Mouse (Mus musculus) MEL (cell line): ENCODE data around the gene Scn3b. TPM values are rescaled to one million over a fixed set of nuclear protein-coding genes. Genes with fewer than 3 reads are reported as not detected.

Experiments
- DNase-seq: peaks from one replicate; pipeline ENCODE4 v3.0.0; 2011; ENCODE audit warnings: low read depth, low spot score
- H3K27ac ChIP-seq: 2 replicates; pipeline ENCODE4 v1.5.1; 2012; ENCODE audit warnings: low read depth, mild to moderate bottlenecking, control low read depth, low read length, moderate library complexity; ENCODE audit not compliant: control insufficient read depth
- H3K27me3 ChIP-seq, 2 experiments: fragments of 150-350 bp in 1 of 2; sonication (generic) in 1 of 2; 2 replicates each; pipeline ENCODE4 v1.6.1; 2012; ENCODE audit warnings: low read length in 2 of 2, mild to moderate bottlenecking in 2 of 2, improper control_type of control experiment in 1 of 2, moderate library complexity in 1 of 2; ENCODE audit not compliant: insufficient read depth in 2 of 2, control insufficient read depth in 1 of 2
- H3K36me3 ChIP-seq, 2 experiments: 2 replicates each; pipeline ENCODE4 v1.6.1; 2012 to 2014; ENCODE audit warnings: low read length in 2 of 2, improper control_type of control experiment in 1 of 2, inconsistent platforms in 1 of 2, mild to moderate bottlenecking in 1 of 2; ENCODE audit not compliant: insufficient read depth in 2 of 2, control insufficient read depth in 1 of 2
- H3K4me1 ChIP-seq, 2 experiments: fragments of 150-350 bp in 1 of 2; sonication (generic) in 1 of 2; 2 replicates each; pipeline ENCODE4 v1.6.1; 2012; ENCODE audit warnings: low read length in 2 of 2, improper control_type of control experiment in 1 of 2, mild to moderate bottlenecking in 1 of 2; ENCODE audit not compliant: insufficient read depth in 2 of 2, control insufficient read depth in 1 of 2
- H3K4me3 ChIP-seq, 2 experiments: fragments of 150-350 bp in 1 of 2; sonication (generic) in 1 of 2; 2 replicates each; pipeline ENCODE4 v1.5.1; 2012; ENCODE audit warnings: low read depth in 2 of 2, low read length in 2 of 2, mild to moderate bottlenecking in 2 of 2, moderate library complexity in 2 of 2, control low read depth in 1 of 2, improper control_type of control experiment in 1 of 2; ENCODE audit not compliant: control insufficient read depth in 1 of 2, insufficient read depth in 1 of 2
- H3K79me2 ChIP-seq: 2 replicates; pipeline ENCODE4 v1.6.1; 2012; ENCODE audit warnings: mild to moderate bottlenecking, low read length, moderate library complexity; ENCODE audit not compliant: control insufficient read depth, poor library complexity, insufficient read depth
- H3K9ac ChIP-seq: 2 replicates; pipeline ENCODE4 v1.6.1; 2012; ENCODE audit warnings: low read depth, mild to moderate bottlenecking, control low read depth, low read length, moderate library complexity; ENCODE audit not compliant: control insufficient read depth, poor library complexity, severe bottlenecking
- H3K9me3 ChIP-seq: fragments of 150-350 bp; sonication (generic); replicated peaks from 2 replicates; pipeline ENCODE4 v1.6.1; 2012; ENCODE audit warnings: mild to moderate bottlenecking, low read length, improper control_type of control experiment, moderate library complexity; ENCODE audit not compliant: insufficient read depth
- CHD2 ChIP-seq: IDR thresholded peaks from 2 replicates; pipeline ENCODE4 v1.6.1; 2011; ENCODE audit warnings: low read length, improper control_type of control experiment
- CTCF ChIP-seq, 3 experiments: IDR thresholded peaks in 2 of 3; conservative IDR thresholded peaks in 1 of 3; 2 replicates each; pipeline ENCODE4 v1.5.1; 2011 to 2012; ENCODE audit warnings: low read length in 3 of 3, low read depth in 2 of 3, mild to moderate bottlenecking in 2 of 3, improper control_type of control experiment in 1 of 3, inconsistent platforms in 1 of 3, mixed read lengths in 1 of 3, moderate library complexity in 1 of 3; ENCODE audit not compliant: control insufficient read depth in 1 of 3, insufficient read depth in 1 of 3, poor library complexity in 1 of 3, severe bottlenecking in 1 of 3
- E2F4 ChIP-seq: IDR thresholded peaks from 2 replicates; pipeline ENCODE4 v1.6.1; 2011; ENCODE audit warnings: low read depth, low read length, improper control_type of control experiment, borderline replicate concordance
- ETS1 ChIP-seq: IDR thresholded peaks from 2 replicates; pipeline ENCODE4 v1.6.1; 2012; ENCODE audit warnings: low read depth, mild to moderate bottlenecking, inconsistent platforms, low read length, improper control_type of control experiment, moderate library complexity
- GABPA ChIP-seq: IDR thresholded peaks from 2 replicates; pipeline ENCODE4 v1.6.1; 2012; ENCODE audit warnings: low read depth, mild to moderate bottlenecking, inconsistent platforms, low read length, improper control_type of control experiment, moderate library complexity
- GATA1 ChIP-seq: IDR thresholded peaks from 2 replicates; pipeline ENCODE4 v1.6.1; 2011; ENCODE audit warnings: low read depth, low read length, improper control_type of control experiment
- HCFC1 ChIP-seq: IDR thresholded peaks from 2 replicates; pipeline ENCODE4 v1.6.1; 2012; ENCODE audit warnings: low read depth, mild to moderate bottlenecking, inconsistent platforms, low read length, improper control_type of control experiment, moderate library complexity
- JUND ChIP-seq: IDR thresholded peaks from 2 replicates; pipeline ENCODE4 v1.6.1; 2011; ENCODE audit warnings: low read depth, mild to moderate bottlenecking, improper control_type of control experiment, low read length
- KAT2A ChIP-seq: conservative IDR thresholded peaks from 2 replicates; pipeline ENCODE4 v1.6.1; 2012; ENCODE audit warnings: low read depth, low read length, improper control_type of control experiment, inconsistent platforms
- MAFK ChIP-seq: IDR thresholded peaks from 2 replicates; pipeline ENCODE4 v1.6.1; 2011; ENCODE audit warnings: low read depth, mild to moderate bottlenecking, low read length, improper control_type of control experiment, borderline replicate concordance
- MAX ChIP-seq: IDR thresholded peaks from 2 replicates; pipeline ENCODE4 v1.6.1; 2011; ENCODE audit warnings: low read length, improper control_type of control experiment
- MXI1 ChIP-seq: IDR thresholded peaks from 2 replicates; pipeline ENCODE4 v1.6.1; 2011; ENCODE audit warnings: mild to moderate bottlenecking, low read depth, low read length, improper control_type of control experiment
- NELFE ChIP-seq: IDR thresholded peaks from 2 replicates; pipeline ENCODE4 v1.6.1; 2011; ENCODE audit warnings: low read depth, low read length, improper control_type of control experiment
- POLR2AphosphoS5 ChIP-seq: IDR thresholded peaks from 2 replicates; pipeline ENCODE4 v1.6.1; 2012; ENCODE audit warnings: low read depth, borderline replicate concordance, mild to moderate bottlenecking, inconsistent platforms, low read length, moderate library complexity, mixed read lengths
- RAD21 ChIP-seq: IDR thresholded peaks from 2 replicates; pipeline ENCODE4 v1.6.1; 2011; ENCODE audit warnings: mild to moderate bottlenecking, low read depth, low read length, improper control_type of control experiment
- RCOR1 ChIP-seq: IDR thresholded peaks from 2 replicates; pipeline ENCODE4 v1.6.1; 2012; ENCODE audit warnings: low read depth, mild to moderate bottlenecking, inconsistent platforms, low read length, improper control_type of control experiment
- UBTF ChIP-seq: IDR thresholded peaks from 2 replicates; pipeline ENCODE4 v1.6.1; 2012; ENCODE audit warnings: low read depth, mild to moderate bottlenecking, inconsistent platforms, low read length, improper control_type of control experiment, moderate library complexity, borderline replicate concordance; ENCODE audit not compliant: insufficient read depth
- USF1 ChIP-seq: IDR thresholded peaks from 2 replicates; pipeline ENCODE4 v1.6.1; 2014; ENCODE audit warnings: low read depth, mild to moderate bottlenecking, inconsistent platforms, low read length, improper control_type of control experiment, moderate library complexity
- USF2 ChIP-seq, 2 experiments: IDR thresholded peaks; 2 replicates each; pipeline ENCODE4 v1.6.1; 2011 to 2012; ENCODE audit warnings: improper control_type of control experiment in 2 of 2, low read length in 2 of 2, borderline replicate concordance in 1 of 2, inconsistent platforms in 1 of 2, low read depth in 1 of 2, mild to moderate bottlenecking in 1 of 2; ENCODE audit not compliant: insufficient read depth in 1 of 2
- ZC3H11A ChIP-seq: IDR thresholded peaks from 2 replicates; pipeline ENCODE4 v1.6.1; 2012; ENCODE audit warnings: low read depth, mild to moderate bottlenecking, inconsistent platforms, low read length, improper control_type of control experiment
- ZKSCAN1 ChIP-seq: IDR thresholded peaks from 2 replicates; pipeline ENCODE4 v1.6.1; 2012; ENCODE audit warnings: low read depth, mild to moderate bottlenecking, inconsistent platforms, low read length, improper control_type of control experiment, moderate library complexity
- ZNF384 ChIP-seq: IDR thresholded peaks from 2 replicates; pipeline ENCODE4 v1.6.1; 2012; ENCODE audit warnings: low read depth, mild to moderate bottlenecking, inconsistent platforms, low read length, improper control_type of control experiment
- polyA plus RNA-seq, 2 experiments: library from polyadenylated mRNA; stranded (reverse) in 1 of 2; unstranded in 1 of 2; fragments of >175 nt in 1 of 2; fragments of >200 nt in 1 of 2; gene quantifications; 2 replicates each; pipeline versions ENCODE4 v1.2.1 to v1.2.4; 2012; ENCODE audit warnings: low replicate concordance in 2 of 2, low read depth in 1 of 2; ENCODE audit not compliant: insufficient read length in 2 of 2, insufficient read depth in 1 of 2, missing spikeins in 1 of 2
- total RNA-seq: library from RNA; depleted of rRNA; stranded (reverse); fragments of 300-350 nt; gene quantifications from 2 replicates; pipeline ENCODE4 v1.2.3, GENCODE M21; 2012

Gene Scn3b
- total and polyA plus RNA-seq, 3 experiments = not detected

GRCm38 (mm10) chr9:40275904-40276303 lies 6.9 kb downstream of the Scn3b start:
- H3K27me3 ChIP-seq = no peaks in the 10 kb centered on the region
- no peak overlapping the region for H3K4me3 ChIP-seq
- no peaks in the 10 kb centered on the region for H3K79me2 ChIP-seq
- no peaks in the 10 kb centered on the region for H3K9me3 ChIP-seq
- DNase-seq = no peak
- H3K36me3 ChIP-seq = no peaks in the 10 kb centered on the region
- H3K4me1 ChIP-seq = no peaks in the 10 kb centered on the region
- TF ChIP-seq USF1 = no peak
- TF ChIP-seq NELFE = no peak
- TF ChIP-seq MAX = no peak
- H3K27ac ChIP-seq = no peak overlapping the region
- no peak overlapping the region for H3K9ac ChIP-seq

- Histone ChIP-seq H3K27ac (no peak overlapping the region), H3K9ac (no peak overlapping the region), H3K4me3 (no peak overlapping the region), H3K36me3 (no peaks in the 10 kb centered on the region), H3K9me3 (no peaks in the 10 kb centered on the region), H3K4me1 (no peaks in the 10 kb centered on the region), H3K27me3 (no peaks in the 10 kb centered on the region), H3K79me2 (no peaks in the 10 kb centered on the region)
- TF ChIP-seq GABPA (no peak), KAT2A (no peak), HCFC1 (no peak), RCOR1 (no peak), MAX (no peak)
- DNase-seq = no peak
These were observed 8.7 kb downstream of the Scn3b start for GRCm38 (mm10) chr9:40277671-40278070.

DNA sequence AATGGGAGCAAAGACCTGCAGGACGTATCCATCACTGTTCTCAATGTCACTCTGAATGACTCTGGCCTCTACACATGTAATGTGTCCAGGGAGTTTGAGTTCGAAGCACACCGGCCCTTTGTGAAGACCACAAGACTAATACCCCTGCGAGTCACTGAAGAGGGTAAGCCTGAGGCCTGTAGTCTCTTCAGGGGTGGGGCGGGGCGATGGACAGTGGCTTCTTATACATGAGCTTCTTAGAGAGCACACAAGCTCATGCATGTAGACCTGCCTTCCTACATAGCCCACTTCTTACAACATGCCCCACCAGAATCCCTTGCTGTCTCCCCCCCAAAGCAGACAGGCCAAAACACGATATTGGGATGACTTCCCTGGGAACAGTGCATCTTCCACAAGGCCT lies 10.4 kb downstream of the Scn3b start:
- Histone ChIP-seq H3K4me3 (no peak overlapping the region), H3K27ac (no peak overlapping the region), H3K27me3 (no peaks in the 10 kb centered on the region), H3K4me1 (no peaks in the 10 kb centered on the region), H3K9me3 (no peaks in the 10 kb centered on the region), H3K36me3 (no peaks in the 10 kb centered on the region), H3K9ac (no peak overlapping the region), H3K79me2 (no peaks in the 10 kb centered on the region)
- no peak for DNase-seq
- TF ChIP-seq GABPA (no peak), POLR2AphosphoS5 (no peak), MAFK (no peak), UBTF (no peak), USF1 (no peak), JUND (no peak), KAT2A (no peak), HCFC1 (no peak), GATA1 (no peak), RCOR1 (no peak), CHD2 (no peak), ZC3H11A (no peak), USF2 (IDR thresholded peaks at IDR 0.05; ENCODE audit: borderline replicate concordance in 1 of 2, insufficient read depth in 1 of 2, low read depth in 1 of 2, low read length in 2 of 2) (no peak), RAD21 (no peak), MXI1 (no peak), E2F4 (no peak), ZKSCAN1 (no peak), ETS1 (no peak), CTCF (IDR thresholded peaks at IDR 0.05 in 2 of 3, conservative IDR thresholded peaks at IDR 0.05 in 1 of 3; ENCODE audit: control insufficient read depth in 1 of 3, insufficient read depth in 1 of 3, low read depth in 2 of 3, low read length in 3 of 3, poor library complexity in 1 of 3, severe bottlenecking in 1 of 3) (no peak), ZNF384 (no peak)
